Mouse (Mus musculus) layer of hippocampus, postnatal 36 days (tissue): ENCODE measurements around the gene Exoc3l4. TPM values are rescaled to one million over a fixed set of nuclear protein-coding genes. Genes with fewer than 3 reads are reported as not detected.
A peak's percentile ranks its signal among the peaks of the same experiment; 100 is the strongest.

Experiments
- DNase-seq, 2 experiments: peaks; one replicate each; pipeline ENCODE4 v3.0.0; 2022
- total RNA-seq, 2 experiments: library from RNA; stranded (reverse); gene quantifications; 2 replicates each; pipeline ENCODE4 v1.2.3; 2021

The Exoc3l4 gene
- total RNA-seq, 2 experiments from 2014 or later = 3.3 to 5.5 TPM

DNA sequence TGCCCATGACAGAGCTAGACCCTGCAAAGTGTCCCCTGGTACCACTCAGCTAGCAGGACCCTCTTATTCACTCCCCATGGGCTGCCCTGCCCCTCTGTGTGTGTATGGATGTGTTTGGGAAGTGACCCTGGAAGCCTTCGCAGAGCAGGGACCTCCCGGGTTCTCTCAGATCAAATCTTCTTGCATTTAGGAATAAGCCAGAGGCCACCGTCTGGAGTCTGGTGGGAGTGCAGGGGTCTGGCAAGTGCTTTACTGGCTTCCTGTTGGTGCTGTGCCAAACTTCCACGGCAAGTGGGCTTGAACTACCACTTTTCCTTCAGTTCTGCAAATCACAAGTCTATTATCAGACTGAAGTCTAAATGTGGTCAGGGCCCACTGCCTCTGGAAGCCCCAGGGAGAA, 37.2 kb downstream of the Exoc3l4 start:
- DNase-seq = no peak

- DNase-seq = no peak
Measured at GRCm38 (mm10) chr12:111454543-111455280, 37.9 kb downstream of the Exoc3l4 start.

GRCm38 (mm10) chr12:111455311-111455846, 38.6 kb downstream of the Exoc3l4 start:
- DNase-seq = no peak

GRCm38 (mm10) chr12:111455860-111456259, 39.0 kb downstream of the Exoc3l4 start:
- DNase-seq = no peak

DNA sequence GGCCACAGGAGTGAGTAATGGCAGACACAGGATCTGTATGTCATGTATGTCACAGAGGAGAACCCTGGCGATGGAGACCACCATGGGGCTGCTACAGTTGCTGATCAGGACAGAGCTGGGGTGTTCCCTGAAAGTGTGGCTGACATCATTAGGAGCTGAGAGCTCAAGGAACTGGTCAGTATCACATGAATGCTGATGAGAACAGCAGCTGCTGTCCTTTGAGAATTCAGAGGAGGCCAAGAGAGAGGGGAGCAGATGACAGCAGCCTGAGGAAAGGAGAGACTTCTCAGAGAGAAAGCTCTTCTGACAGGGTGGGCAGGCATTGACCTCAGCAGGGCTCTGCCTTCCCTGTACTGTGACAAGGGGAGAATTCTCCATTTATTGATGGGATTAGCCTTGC, 40.9 kb downstream of the Exoc3l4 start:
- no peak for DNase-seq

GRCm38 (mm10) chr12:111463570-111463969, 46.8 kb downstream of the Exoc3l4 start:
- no peak for DNase-seq

- DNase-seq = no peak
Measured at GRCm38 (mm10) chr12:111466369-111466768, 49.6 kb downstream of the Exoc3l4 start.

- no peak for DNase-seq
Measured at GRCm38 (mm10) chr12:111468206-111468605, 51.4 kb downstream of the Exoc3l4 start.

GRCm38 (mm10) chr12:111469507-111469906, 52.7 kb downstream of the Exoc3l4 start:
- peak; percentile 47 to 58 for DNase-seq

DNA sequence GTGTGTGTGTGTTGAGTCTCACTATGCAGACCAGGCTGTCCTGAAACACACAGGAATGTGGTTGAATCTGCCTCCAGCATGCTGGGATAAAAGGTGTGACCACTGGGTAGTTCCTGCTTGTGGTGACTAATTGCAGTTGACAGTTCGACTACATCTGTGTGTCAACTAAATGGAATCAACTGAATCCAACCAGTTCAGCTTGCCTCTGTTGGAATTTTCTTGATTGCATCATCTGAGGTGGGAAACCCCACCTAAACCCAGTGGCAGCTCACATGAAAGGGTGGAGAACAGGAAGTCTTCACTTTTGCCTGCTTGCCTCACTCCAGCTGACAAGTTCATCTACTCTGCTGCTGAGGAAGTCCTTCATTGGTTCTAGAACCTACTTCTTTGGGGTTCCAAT, 54.3 kb downstream of the Exoc3l4 start:
- no peak for DNase-seq

DNA sequence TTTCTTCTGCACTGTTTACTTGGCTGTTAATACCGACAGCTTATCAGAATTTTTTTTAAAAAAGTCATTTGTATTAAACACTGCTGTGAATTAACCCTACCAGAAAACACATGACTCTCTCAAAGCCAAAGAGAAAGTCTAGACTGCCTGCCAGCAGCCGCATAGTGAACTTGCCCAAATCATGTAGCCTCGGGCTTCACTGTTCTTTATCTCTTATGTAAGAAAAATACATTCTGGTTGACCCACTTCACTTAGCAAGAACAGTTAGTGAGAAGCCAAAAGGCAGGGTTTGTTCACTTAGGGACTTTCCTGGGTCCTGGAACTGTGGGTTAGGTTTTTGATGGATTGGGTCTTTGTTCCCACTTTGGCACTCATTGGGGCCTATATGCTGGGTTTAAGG, 54.9 kb downstream of the Exoc3l4 start:
- no peak for DNase-seq

- DNase-seq = no peak
Measured at GRCm38 (mm10) chr12:111472886-111473285, 56.1 kb downstream of the Exoc3l4 start.

GRCm38 (mm10) chr12:111474384-111474783, 57.6 kb downstream of the Exoc3l4 start:
- DNase-seq = no peak

- DNase-seq = peak; percentile 33 to 44
Measured at GRCm38 (mm10) chr12:111474893-111475643, 58.3 kb downstream of the Exoc3l4 start.

DNA sequence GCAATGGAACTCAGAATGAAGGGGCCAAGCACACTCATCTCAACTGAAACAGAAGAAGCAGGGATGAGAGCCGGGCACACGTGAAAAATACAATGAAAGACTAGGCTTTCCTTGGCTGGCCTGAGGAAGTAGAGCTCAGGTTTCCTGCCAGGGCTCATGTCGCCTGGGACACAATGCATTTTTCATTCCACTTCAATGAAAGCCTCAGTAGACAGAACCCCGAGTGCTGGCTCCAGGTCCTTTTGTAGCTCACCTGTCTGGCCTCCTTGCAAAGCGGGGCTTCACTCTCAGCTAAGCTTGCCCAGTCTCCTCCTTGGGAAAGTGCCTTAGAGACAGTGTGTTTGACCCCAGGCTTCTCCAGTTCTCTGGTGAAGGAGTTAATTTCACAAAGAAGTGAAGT, 62.1 kb downstream of the Exoc3l4 start:
- DNase-seq = no peak

DNA sequence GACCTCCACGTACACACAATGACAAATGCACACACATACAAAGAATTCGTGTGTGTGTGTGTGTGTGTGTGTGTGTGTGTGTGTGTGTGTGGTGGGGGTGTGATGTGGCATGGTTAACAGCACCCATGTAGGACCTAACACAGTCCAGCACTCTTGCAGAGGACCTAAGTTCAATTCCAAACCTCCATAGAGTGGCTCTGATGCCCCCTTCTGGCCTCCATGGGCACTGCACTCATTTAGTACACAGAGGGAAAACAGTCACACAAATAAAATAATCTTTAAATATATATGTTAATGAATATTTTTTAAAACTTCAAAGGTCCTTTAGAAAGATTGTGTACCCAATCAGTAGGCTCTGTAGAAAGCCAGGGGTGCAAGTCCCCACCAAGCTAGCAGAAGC, 63.1 kb downstream of the Exoc3l4 start:
- DNase-seq = no peak

Other genes with a start within 250 kb of the Exoc3l4 start
- gene 4930595D18Rik, start 232.5 kb upstream of the Exoc3l4 start, total RNA-seq = not detected
- gene Amn, start 145.9 kb upstream of the Exoc3l4 start, total RNA-seq = 1 to 10 TPM; 2.8 to 4.7 TPM
- gene Cdc42bpb, start 39.3 kb upstream of the Exoc3l4 start, total RNA-seq = 100 to 1,000 TPM; 112 to 115 TPM
- 1 to 10 TPM in 1 of 2 experiments, not detected in 1; 1.2 TPM for gene Lbhd2, start 10.2 kb upstream of the Exoc3l4 start, total RNA-seq
- 1 to 10 TPM in 1 of 2 experiments, under 1 TPM in 1; 0.40 to 1.0 TPM for gene Tnfaip2, start 25.5 kb downstream of the Exoc3l4 start, total RNA-seq
- gene Gm266, start 68.8 kb downstream of the Exoc3l4 start, total RNA-seq = 1 to 10 TPM; 5.5 to 7.8 TPM
- 100 to 1,000 TPM; 230 to 261 TPM for gene Eif5, start 121.0 kb downstream of the Exoc3l4 start, total RNA-seq
- gene Mark3, start 157.5 kb downstream of the Exoc3l4 start, total RNA-seq = 100 to 1,000 TPM; 106 to 122 TPM